Mouse (Mus musculus): ENCODE measurements around the gene Esrp2. TPM values are rescaled to one million over a fixed set of nuclear protein-coding genes. Genes with fewer than 3 reads are reported as not detected.
A peak's percentile ranks its signal among the peaks of the same experiment; 100 is the strongest.

Gene Esrp2
- total and polyA plus RNA-seq, 3 experiments: not detected

- Histone ChIP-seq H3K27me3 (ENCODE audit: insufficient read depth, low read length) (peaks cover 67% of the 10 kb centered on the region), H3K4me1 (ENCODE audit: insufficient read depth, low read depth, low read length) (peaks cover 38% of the 10 kb centered on the region), H3K9me3 (replicated peaks) (no peaks in the 10 kb centered on the region; the same call in 1 of the 2 replicates), H3K4me3 (ENCODE audit: low read depth, low read length) (peak overlapping the region; percentile 63; the same call in 1 of the 2 replicates), H3K36me3 (replicated peaks) (peaks cover 38% of the 10 kb centered on the region)
- no peak for ATAC-seq (ENCODE audit: extremely low read depth, insufficient number of reproducible peaks, low FRiP score, poor library complexity, severe bottlenecking)
- DNase-seq (ENCODE audit: low spot score): no peak
- no peak for TF ChIP-seq GATA2 (IDR thresholded peaks at IDR 0.05; ENCODE audit: borderline replicate concordance, low read depth, low read length)
- TF ChIP-seq CTCF (IDR thresholded peaks at IDR 0.05; ENCODE audit: low read depth, low read length): no peak
- TF ChIP-seq POLR2AphosphoS5 (IDR thresholded peaks at IDR 0.05; ENCODE audit: insufficient replicate concordance, low read depth, low read length): no peak
- no peak for TF ChIP-seq TAL1 (conservative IDR thresholded peaks at IDR 0.05; ENCODE audit: low read depth, low read length)
- no peak for TF ChIP-seq GATA1 (IDR thresholded peaks at IDR 0.05; ENCODE audit: borderline replicate concordance, low read length)
Measured at GRCm38 (mm10) chr8:106135672-106136071, 1.1 kb downstream of the Esrp2 start.

- Histone ChIP-seq H3K9me3 (replicated peaks) (no peaks in the 10 kb centered on the region; the same call in 1 of the 2 replicates), H3K36me3 (replicated peaks) (peaks cover 45% of the 10 kb centered on the region), H3K4me1 (ENCODE audit: insufficient read depth, low read depth, low read length) (peaks cover 38% of the 10 kb centered on the region), H3K4me3 (ENCODE audit: low read depth, low read length) (no peak overlapping the region), H3K27me3 (ENCODE audit: insufficient read depth, low read length) (peaks cover 62% of the 10 kb centered on the region)
- TF ChIP-seq TAL1 (conservative IDR thresholded peaks at IDR 0.05; ENCODE audit: low read depth, low read length) (no peak), CTCF (IDR thresholded peaks at IDR 0.05; ENCODE audit: low read depth, low read length) (no peak), GATA1 (IDR thresholded peaks at IDR 0.05; ENCODE audit: borderline replicate concordance, low read length) (no peak), GATA2 (IDR thresholded peaks at IDR 0.05; ENCODE audit: borderline replicate concordance, low read depth, low read length) (no peak), POLR2AphosphoS5 (IDR thresholded peaks at IDR 0.05; ENCODE audit: insufficient replicate concordance, low read depth, low read length) (no peak)
- DNase-seq (ENCODE audit: low spot score): no peak
- no peak for ATAC-seq (ENCODE audit: extremely low read depth, insufficient number of reproducible peaks, low FRiP score, poor library complexity, severe bottlenecking)
Measured at GRCm38 (mm10) chr8:106134751-106135571, 1.8 kb downstream of the Esrp2 start.

GRCm38 (mm10) chr8:106133946-106134345, 2.8 kb downstream of the Esrp2 start:
- H3K27me3 ChIP-seq (ENCODE audit: insufficient read depth, low read length): peaks cover 52% of the 10 kb centered on the region
- TF ChIP-seq CTCF (IDR thresholded peaks at IDR 0.05; ENCODE audit: low read depth, low read length) (no peak), POLR2AphosphoS5 (IDR thresholded peaks at IDR 0.05; ENCODE audit: insufficient replicate concordance, low read depth, low read length) (no peak), GATA1 (IDR thresholded peaks at IDR 0.05; ENCODE audit: borderline replicate concordance, low read length) (no peak), GATA2 (IDR thresholded peaks at IDR 0.05; ENCODE audit: borderline replicate concordance, low read depth, low read length) (no peak), TAL1 (conservative IDR thresholded peaks at IDR 0.05; ENCODE audit: low read depth, low read length) (no peak)

GRCm38 (mm10) chr8:106133526-106133925, 3.2 kb downstream of the Esrp2 start:
- Histone ChIP-seq H3K9me3 (replicated peaks) (no peaks in the 10 kb centered on the region; the same call in 1 of the 2 replicates), H3K36me3 (replicated peaks) (peaks cover 59% of the 10 kb centered on the region), H3K4me1 (ENCODE audit: insufficient read depth, low read depth, low read length) (peaks cover 36% of the 10 kb centered on the region), H3K27me3 (ENCODE audit: insufficient read depth, low read length) (peaks cover 48% of the 10 kb centered on the region), H3K4me3 (ENCODE audit: low read depth, low read length) (no peak overlapping the region)
- TF ChIP-seq GATA2 (IDR thresholded peaks at IDR 0.05; ENCODE audit: borderline replicate concordance, low read depth, low read length): no peak
- no peak for TF ChIP-seq TAL1 (conservative IDR thresholded peaks at IDR 0.05; ENCODE audit: low read depth, low read length)
- TF ChIP-seq GATA1 (IDR thresholded peaks at IDR 0.05; ENCODE audit: borderline replicate concordance, low read length): no peak
- no peak for TF ChIP-seq POLR2AphosphoS5 (IDR thresholded peaks at IDR 0.05; ENCODE audit: insufficient replicate concordance, low read depth, low read length)
- TF ChIP-seq CTCF (IDR thresholded peaks at IDR 0.05; ENCODE audit: low read depth, low read length): no peak
- ATAC-seq (ENCODE audit: extremely low read depth, insufficient number of reproducible peaks, low FRiP score, poor library complexity, severe bottlenecking): no peak
- DNase-seq (ENCODE audit: low spot score): no peak

More at GRCm38 (mm10) chr8:106133946-106134345, 2.8 kb downstream of the Esrp2 start:
- peaks cover 38% of the 10 kb centered on the region for H3K4me1 ChIP-seq (ENCODE audit: insufficient read depth, low read depth, low read length)
- no peak overlapping the region for H3K4me3 ChIP-seq (ENCODE audit: low read depth, low read length)
- no peaks in the 10 kb centered on the region; the same call in 1 of the 2 replicates for H3K9me3 ChIP-seq (replicated peaks)
- ATAC-seq (ENCODE audit: extremely low read depth, insufficient number of reproducible peaks, low FRiP score, poor library complexity, severe bottlenecking) (no peak), DNase-seq (ENCODE audit: low spot score) (no peak)
- peaks cover 55% of the 10 kb centered on the region for H3K36me3 ChIP-seq (replicated peaks)

- Histone ChIP-seq H3K4me3 (ENCODE audit: low read depth, low read length) (no peak overlapping the region), H3K27me3 (ENCODE audit: insufficient read depth, low read length) (peaks cover 37% of the 10 kb centered on the region), H3K9me3 (replicated peaks) (no peaks in the 10 kb centered on the region; the same call in 1 of the 2 replicates), H3K4me1 (ENCODE audit: insufficient read depth, low read depth, low read length) (peaks cover 24% of the 10 kb centered on the region), H3K36me3 (replicated peaks) (peaks cover 70% of the 10 kb centered on the region)
- ATAC-seq (ENCODE audit: extremely low read depth, insufficient number of reproducible peaks, low FRiP score, poor library complexity, severe bottlenecking): no peak
- DNase-seq (ENCODE audit: low spot score): no peak
- TF ChIP-seq GATA2 (IDR thresholded peaks at IDR 0.05; ENCODE audit: borderline replicate concordance, low read depth, low read length) (no peak), GATA1 (IDR thresholded peaks at IDR 0.05; ENCODE audit: borderline replicate concordance, low read length) (no peak), TAL1 (conservative IDR thresholded peaks at IDR 0.05; ENCODE audit: low read depth, low read length) (no peak), POLR2AphosphoS5 (IDR thresholded peaks at IDR 0.05; ENCODE audit: insufficient replicate concordance, low read depth, low read length) (no peak), CTCF (IDR thresholded peaks at IDR 0.05; ENCODE audit: low read depth, low read length) (no peak)
Measured at GRCm38 (mm10) chr8:106132356-106132755, 4.4 kb downstream of the Esrp2 start.

Data from G1E (cell line).